Mouse (Mus musculus): ENCODE results near the gene Gm20820.
"Not testable (repeated sequence)": the region's sequence is repeated elsewhere in the genome, so short reads cannot be mapped to it uniquely, and the experiment has no call there.

The Gm20820 gene

DNA sequence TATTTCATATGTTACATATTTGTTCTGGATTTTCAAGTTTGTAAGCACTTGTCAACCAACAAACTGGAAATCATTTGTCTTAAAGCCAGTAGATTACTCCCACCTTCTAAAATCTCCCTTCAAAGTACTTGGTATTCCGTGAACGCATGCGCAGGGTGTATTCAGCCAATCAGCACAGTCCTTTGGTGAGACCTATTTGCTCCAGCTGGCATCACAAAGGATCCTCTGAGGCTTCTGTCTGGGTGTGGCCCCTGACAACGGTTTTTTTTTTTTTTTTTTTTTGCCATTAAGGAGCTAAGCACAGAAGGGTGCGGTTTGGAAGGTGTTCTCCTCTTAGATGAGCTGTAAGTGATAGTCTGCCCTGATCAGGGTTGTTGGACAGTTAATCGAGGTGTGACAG, at the start of gene Gm20820:
Gene Gm20820 (plus strand): TSS at position 301 of the 400 bp plus-strand sequence.
- not testable (repeated sequence) for H3K36me3 ChIP-seq (ENCODE audit: control insufficient read depth, insufficient read depth, low read length, poor library complexity, severe bottlenecking); DNase-seq (ENCODE audit: low read depth, low spot score); H3K27me3 ChIP-seq (ENCODE audit: control insufficient read depth, insufficient read depth, low read length, poor library complexity, severe bottlenecking)
